Mouse (Mus musculus) E14TG2a.4 (cell line): ENCODE results near the gene Nop10.

Experiments used
- CTCF ChIP-seq: conservative IDR thresholded peaks from 2 replicates; pipeline ENCODE4 v1.5.1; 2014; ENCODE audit warnings: low read length
- NANOG ChIP-seq: IDR thresholded peaks from 2 replicates; pipeline ENCODE4 v1.6.1; 2014; ENCODE audit warnings: borderline replicate concordance, low read length, mixed read lengths
- POU5F1 ChIP-seq: IDR thresholded peaks from 2 replicates; pipeline ENCODE4 v1.6.1; 2014; ENCODE audit warnings: low read length, borderline replicate concordance

DNA sequence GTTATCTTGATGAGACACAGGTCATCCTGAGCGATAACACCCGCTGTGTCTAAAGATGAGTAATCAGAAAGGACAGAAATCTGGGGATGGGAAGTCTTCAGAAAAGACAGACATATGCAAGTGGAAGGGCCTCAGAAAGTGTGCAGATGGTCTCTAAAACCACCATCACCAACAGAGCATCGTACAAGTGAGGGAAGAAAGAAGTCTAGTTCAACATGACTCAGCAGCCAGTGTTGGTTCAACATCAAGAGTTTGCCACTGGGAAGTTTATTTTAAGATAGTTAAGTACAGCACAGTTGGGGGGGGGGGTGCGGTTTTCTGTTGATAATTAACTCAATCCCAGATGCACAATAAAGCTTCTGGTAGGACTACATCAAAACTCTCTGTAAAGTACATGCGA, 40.8 kb upstream of the Nop10 start:
- TF ChIP-seq CTCF (no peak), POU5F1 (no peak), NANOG (no peak)
